Mouse (Mus musculus): ENCODE results near the gene Mink1. TPM values are rescaled to one million over a fixed set of nuclear protein-coding genes. Genes with fewer than 3 reads are reported as not detected.
A peak's percentile ranks its signal among the peaks of the same experiment; 100 is the strongest.

The Mink1 gene
- polyA plus RNA-seq, 1 experiment from 2014 or later: 19.5 TPM

DNA sequence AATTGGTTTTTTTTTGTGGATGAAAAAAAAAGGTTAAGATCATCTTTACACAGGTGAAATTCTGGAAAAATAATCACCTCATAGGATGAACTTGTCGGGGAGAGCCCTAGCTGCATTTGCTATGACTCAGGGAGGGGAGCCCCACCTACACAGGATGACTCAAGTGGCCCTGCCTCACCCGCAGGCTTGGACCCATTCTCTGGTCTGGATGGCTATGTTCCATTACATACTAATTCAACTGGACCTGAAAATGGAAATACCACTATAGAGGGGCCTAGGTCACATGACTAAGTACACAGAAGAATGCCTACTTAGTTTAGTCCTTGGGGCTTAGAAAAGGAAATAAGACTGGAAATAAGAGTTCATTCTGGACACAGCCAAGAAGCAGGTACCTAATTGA is 88.7 kb downstream of the Mink1 start:
- WGBS: 84% methylated on average over 2 of the region's 2 CpGs
- no peaks in the 10 kb centered on the region for H3K9me3 ChIP-seq (ENCODE audit: control insufficient read depth, low read length)
- ATAC-seq (ENCODE audit: low FRiP score) (no peak), DNase-seq (ENCODE audit: low spot score) (no peak)
- no peak overlapping the region for H3K9ac ChIP-seq
- 0 out of 2 replicates have a peak overlapping the region, but pooled peaks have one; percentile 2 for H3K4me2 ChIP-seq (replicated peaks)
- H3K27me3 ChIP-seq (ENCODE audit: control insufficient read depth, insufficient read depth, low read length): no peaks in the 10 kb centered on the region
- H3K4me3 ChIP-seq (replicated peaks; ENCODE audit: low read length): 0 out of 2 replicates have a peak overlapping the region, but pooled peaks have one; percentile 3
- peaks cover 33% of the 10 kb centered on the region for H3K4me1 ChIP-seq (replicated peaks; ENCODE audit: control insufficient read depth, insufficient read depth, low read length)
- peaks cover 48% of the 10 kb centered on the region for H3K36me3 ChIP-seq (replicated peaks; ENCODE audit: control insufficient read depth, insufficient read depth)
- H3K27ac ChIP-seq: no peak overlapping the region

DNA sequence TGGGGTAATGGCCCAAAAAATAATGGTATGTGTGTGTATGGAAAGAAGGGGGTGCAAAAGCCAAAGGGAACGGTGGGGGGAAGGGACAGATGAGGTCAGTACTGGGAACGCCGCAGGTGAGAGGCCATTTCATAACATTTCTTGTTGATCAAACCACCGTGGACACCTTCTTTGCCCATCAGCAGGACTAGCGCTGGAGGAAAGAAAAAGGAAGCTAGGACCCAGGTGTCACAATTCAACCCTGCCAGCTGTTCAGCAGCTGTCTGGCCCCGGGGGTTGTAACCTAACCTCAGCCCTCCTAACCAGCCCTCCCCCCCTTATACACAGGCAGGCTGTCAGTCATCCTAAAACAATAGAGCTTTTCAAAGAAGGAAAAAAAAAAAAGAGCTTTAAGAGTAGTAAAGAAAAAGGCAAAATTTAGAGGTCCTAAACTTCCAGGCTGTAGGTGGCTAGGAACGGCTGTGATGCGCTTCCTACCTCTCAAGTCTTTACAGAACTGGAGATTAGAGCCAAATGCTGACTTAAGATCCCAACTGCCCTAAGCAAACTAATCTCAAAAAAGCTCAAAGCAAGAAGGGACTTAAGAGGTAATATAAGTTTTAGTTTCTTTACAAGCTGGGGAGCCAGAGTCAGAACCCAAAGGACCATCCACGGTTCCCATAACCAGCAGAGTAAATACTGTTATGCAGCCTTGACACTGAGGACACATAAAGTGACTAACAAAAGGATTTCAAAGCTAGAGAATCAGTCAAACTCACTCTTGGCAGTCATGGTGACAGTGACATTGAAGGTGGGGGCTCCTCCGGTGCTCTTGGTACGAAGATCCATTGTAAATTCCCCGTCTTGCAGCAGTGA is 89.6 kb downstream of the Mink1 start:
- H3K4me1 ChIP-seq (replicated peaks; ENCODE audit: control insufficient read depth, insufficient read depth, low read length): peaks cover 39% of the 10 kb centered on the region

DNA sequence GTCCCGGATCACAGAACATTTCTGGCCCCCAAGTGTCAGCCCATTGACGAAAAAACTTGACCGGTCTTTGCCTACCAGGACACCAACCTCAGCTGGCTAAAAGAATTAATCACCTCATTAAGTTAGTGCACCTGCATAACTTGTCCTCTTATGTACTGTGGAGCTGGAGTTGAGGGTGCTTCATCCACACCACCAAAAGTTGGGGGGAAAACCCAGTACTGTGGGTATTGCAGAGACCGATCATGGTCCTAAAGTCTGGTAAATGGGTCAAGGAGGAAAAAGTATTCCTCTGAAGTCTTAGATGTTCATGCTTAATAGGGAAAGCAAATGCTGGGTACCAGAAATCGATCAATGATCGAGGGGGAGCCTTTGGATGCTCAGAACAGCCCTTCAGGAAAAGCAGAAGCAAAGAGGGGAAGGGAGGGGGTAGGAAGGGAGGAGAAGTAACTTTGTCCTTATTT is 90.2 kb downstream of the Mink1 start:
- H3K27ac ChIP-seq: peak overlapping the region; percentile 96; the same call in 1 of the 2 replicates
- peak overlapping the region; percentile 92 for H3K4me2 ChIP-seq (replicated peaks)
- peak overlapping the region; percentile 100 for H3K9ac ChIP-seq
- ATAC-seq (ENCODE audit: low FRiP score): no peak
- no peak for DNase-seq (ENCODE audit: low spot score)
- WGBS: 68% methylated on average over 6 of the region's 6 CpGs
- peaks cover 48% of the 10 kb centered on the region for H3K36me3 ChIP-seq (replicated peaks; ENCODE audit: control insufficient read depth, insufficient read depth)
- H3K9me3 ChIP-seq (ENCODE audit: control insufficient read depth, low read length): no peaks in the 10 kb centered on the region
- H3K27me3 ChIP-seq (ENCODE audit: control insufficient read depth, insufficient read depth, low read length): no peaks in the 10 kb centered on the region
- H3K4me1 ChIP-seq (replicated peaks; ENCODE audit: control insufficient read depth, insufficient read depth, low read length): peaks cover 37% of the 10 kb centered on the region
- peak overlapping the region; percentile 100 for H3K4me3 ChIP-seq (replicated peaks; ENCODE audit: low read length)

More for the DNA sequence above, 89.6 kb downstream of the Mink1 start:
- Histone ChIP-seq H3K4me2 (replicated peaks) (peak overlapping the region; percentile 92), H3K27ac (no peak overlapping the region), H3K36me3 (replicated peaks; ENCODE audit: control insufficient read depth, insufficient read depth) (peaks cover 48% of the 10 kb centered on the region), H3K4me3 (replicated peaks; ENCODE audit: low read length) (peak overlapping the region; percentile 100), H3K27me3 (ENCODE audit: control insufficient read depth, insufficient read depth, low read length) (no peaks in the 10 kb centered on the region), H3K9ac (no peak overlapping the region; the same call in 1 of the 2 replicates), H3K9me3 (ENCODE audit: control insufficient read depth, low read length) (no peaks in the 10 kb centered on the region)
- DNase-seq (ENCODE audit: low spot score) (no peak), ATAC-seq (ENCODE audit: low FRiP score) (no peak)
- WGBS: 74% methylated on average over 12 of the region's 12 CpGs

- no peaks in the 10 kb centered on the region for H3K27me3 ChIP-seq (ENCODE audit: control insufficient read depth, insufficient read depth, low read length)
- under 1% methylated on average over 59 of the region's 63 CpGs for WGBS
- peak overlapping the region; percentile 96 for H3K27ac ChIP-seq
- H3K4me3 ChIP-seq (replicated peaks; ENCODE audit: low read length): peak overlapping the region; percentile 100
- DNase-seq (ENCODE audit: low spot score): peak; percentile 63
- H3K4me1 ChIP-seq (replicated peaks; ENCODE audit: control insufficient read depth, insufficient read depth, low read length): peaks cover 31% of the 10 kb centered on the region
- peak; percentile 60 for ATAC-seq (ENCODE audit: low FRiP score)
- peaks cover 44% of the 10 kb centered on the region for H3K36me3 ChIP-seq (replicated peaks; ENCODE audit: control insufficient read depth, insufficient read depth)
- H3K9me3 ChIP-seq (ENCODE audit: control insufficient read depth, low read length): no peaks in the 10 kb centered on the region
- peak overlapping the region; percentile 92 for H3K4me2 ChIP-seq (replicated peaks)
- H3K9ac ChIP-seq: peak overlapping the region; percentile 100
These were observed 90.9 kb downstream of the Mink1 start for GRCm38 (mm10) chr11:70653345-70654197.

DNA sequence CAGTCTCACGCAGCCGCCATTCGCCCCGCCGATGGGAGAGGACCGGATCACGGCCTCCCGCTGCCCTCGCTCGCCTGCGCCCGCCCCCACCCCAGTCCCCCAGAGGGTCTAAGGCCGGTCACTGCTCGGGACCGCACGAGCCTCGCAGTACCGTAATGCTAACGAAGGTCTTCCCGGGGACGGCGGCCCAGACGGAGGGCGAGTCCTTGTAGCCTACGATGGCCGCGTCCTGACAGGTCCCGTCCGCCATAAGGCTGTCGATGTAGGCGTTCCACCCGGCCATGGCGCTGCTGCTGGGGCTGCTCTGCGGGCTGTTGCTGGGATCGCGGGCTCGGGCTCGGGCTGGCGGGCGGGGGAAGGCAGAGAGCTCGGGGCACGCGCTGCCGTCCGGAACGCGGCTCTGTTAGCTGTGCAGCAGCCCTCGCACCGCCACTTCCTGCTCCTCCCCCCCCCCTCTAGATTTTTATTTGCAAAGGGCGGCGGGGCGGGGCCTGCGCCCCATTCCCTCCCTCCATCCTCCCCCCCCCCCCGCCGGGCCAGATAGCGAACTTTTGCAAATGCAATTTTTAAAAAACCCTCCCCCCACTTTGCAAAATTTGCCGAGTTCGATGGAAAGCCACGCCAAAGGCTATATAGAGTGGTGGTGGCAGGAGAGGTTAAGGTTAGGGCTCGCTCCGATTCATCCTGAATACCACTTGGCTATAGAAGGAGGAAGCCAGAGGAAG is 91.7 kb downstream of the Mink1 start, which contains the start of gene Pfn1:
TSS of gene Pfn1 (minus strand) at position 447 of the 725 bp plus-strand sequence.
- peak; percentile 73 for DNase-seq (ENCODE audit: low spot score)
- H3K9me3 ChIP-seq (ENCODE audit: control insufficient read depth, low read length): no peaks in the 10 kb centered on the region
- peak within 1 kb of the TSS; percentile 100 for H3K4me3 ChIP-seq (replicated peaks; ENCODE audit: low read length)
- WGBS: under 1% methylated on average over 60 of the region's 61 CpGs
- H3K9ac ChIP-seq: peak within 1 kb of the TSS; percentile 100
- peaks cover 29% of the 10 kb centered on the region for H3K4me1 ChIP-seq (replicated peaks; ENCODE audit: control insufficient read depth, insufficient read depth, low read length)
- no peaks in the 10 kb centered on the region for H3K27me3 ChIP-seq (ENCODE audit: control insufficient read depth, insufficient read depth, low read length)
- peaks cover 38% of the 10 kb centered on the region for H3K36me3 ChIP-seq (replicated peaks; ENCODE audit: control insufficient read depth, insufficient read depth)
- H3K27ac ChIP-seq: peak within 1 kb of the TSS; percentile 96
- H3K4me2 ChIP-seq (replicated peaks): peak within 1 kb of the TSS; percentile 92
- ATAC-seq (ENCODE audit: low FRiP score): peak; percentile 61; the same call in 1 of the 2 replicates

DNA sequence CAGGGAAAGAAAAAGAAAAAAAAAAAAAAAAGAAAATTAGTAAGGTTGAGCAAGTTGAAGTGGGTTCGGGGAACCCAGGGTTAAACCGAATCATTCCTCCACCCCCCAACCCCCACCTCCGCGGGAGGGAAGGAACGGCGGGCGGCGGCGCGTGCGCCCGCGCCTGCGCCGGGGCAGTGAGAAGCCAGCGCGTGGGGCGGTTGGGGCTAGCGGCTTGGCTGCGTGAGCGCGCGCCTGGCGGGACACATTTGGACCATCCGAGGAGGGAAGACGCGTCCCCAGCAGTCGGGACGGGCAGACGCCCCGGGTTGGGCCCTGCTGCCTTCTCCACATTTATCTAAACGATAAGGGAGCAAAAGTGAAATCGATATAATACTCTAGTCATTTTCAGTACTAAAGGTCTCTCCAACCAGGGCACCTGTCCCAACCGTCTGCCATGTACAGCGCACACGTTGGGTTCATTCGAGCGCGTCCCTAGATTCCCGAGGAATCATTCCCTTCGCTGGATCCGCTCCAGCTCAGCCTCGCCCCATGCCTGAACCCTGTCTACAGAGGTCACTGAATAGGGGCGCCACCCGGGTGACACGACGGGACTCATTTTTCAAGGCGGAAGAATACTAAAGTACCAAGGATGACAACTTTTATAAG is 92.4 kb downstream of the Mink1 start:
- Histone ChIP-seq H3K9ac (peak overlapping the region; percentile 100), H3K27me3 (ENCODE audit: control insufficient read depth, insufficient read depth, low read length) (no peaks in the 10 kb centered on the region), H3K4me2 (replicated peaks) (peak overlapping the region; percentile 92), H3K9me3 (ENCODE audit: control insufficient read depth, low read length) (no peaks in the 10 kb centered on the region), H3K4me3 (replicated peaks; ENCODE audit: low read length) (peak overlapping the region; percentile 100), H3K36me3 (replicated peaks; ENCODE audit: control insufficient read depth, insufficient read depth) (peaks cover 37% of the 10 kb centered on the region), H3K27ac (peak overlapping the region; percentile 96), H3K4me1 (replicated peaks; ENCODE audit: control insufficient read depth, insufficient read depth, low read length) (peaks cover 29% of the 10 kb centered on the region)
- 0% methylated on average over 48 of the region's 48 CpGs for WGBS
- ATAC-seq (ENCODE audit: low FRiP score) (peak; percentile 58), DNase-seq (ENCODE audit: low spot score) (peak; percentile 82)

GRCm38 (mm10) chr11:70655571-70656455 is 93.1 kb downstream of the Mink1 start:
- Histone ChIP-seq H3K36me3 (replicated peaks; ENCODE audit: control insufficient read depth, insufficient read depth) (peaks cover 29% of the 10 kb centered on the region), H3K9me3 (ENCODE audit: control insufficient read depth, low read length) (no peaks in the 10 kb centered on the region), H3K4me1 (replicated peaks; ENCODE audit: control insufficient read depth, insufficient read depth, low read length) (peaks cover 29% of the 10 kb centered on the region), H3K27me3 (ENCODE audit: control insufficient read depth, insufficient read depth, low read length) (no peaks in the 10 kb centered on the region), H3K4me3 (replicated peaks; ENCODE audit: low read length) (peak overlapping the region; percentile 100), H3K9ac (peak overlapping the region; percentile 100), H3K4me2 (replicated peaks) (peak overlapping the region; percentile 92), H3K27ac (peak overlapping the region; percentile 96)
- WGBS: under 1% methylated on average over 59 of the region's 61 CpGs
- ATAC-seq (ENCODE audit: low FRiP score) (no peak), DNase-seq (ENCODE audit: low spot score) (no peak)

Measured in hindbrain, embryonic 14.5 days (tissue).